In genomic region chr6:142916271-142916941, GRCm38 (mm10) we compare ENCODE assay signal across 24 mouse cellular contexts. TPM values are rescaled to one million over a fixed set of nuclear protein-coding genes. Genes with fewer than 3 reads are reported as not detected.
DNase-seq lines count a peak whose midpoint lies in the region; ATAC-seq lines count a peak whose summit lies in the region.
"Had no signal": no experiment of that assay in that cellular context is flagged by ENCODE, and none has a peak within 500 bp of the region (broad histone marks: within the 10 kb centered on the region; RNA-seq: fewer than 3 reads in every experiment).

No protein-coding gene starts in this region.

- peaks cover 2% of the 10 kb centered on the region; the same call in 1 of the 2 replicates for H3K4me1 ChIP-seq in heart, embryonic 16.5 days (ENCODE audit: control insufficient read depth, insufficient read depth, low read length)
- no peaks in the 10 kb centered on the region for H3K4me1 ChIP-seq in intestine, embryonic 16.5 days (ENCODE audit: control insufficient read depth, insufficient read depth, low read length)
- H3K4me1 ChIP-seq in kidney, embryonic 14.5 days (ENCODE audit: control insufficient read depth, insufficient read depth, low read length), result 0 out of 2 replicates have a peak, but pooled peaks cover 6% of the 10 kb centered on the region
- H3K4me1 ChIP-seq in hindbrain, embryonic 16.5 days (ENCODE audit: control insufficient read depth, insufficient read depth, low read depth, low read length), result no peaks in the 10 kb centered on the region
- H3K4me1 ChIP-seq: embryonic facial prominence, embryonic 15.5 days; limb, embryonic 15.5 days; stomach, embryonic 15.5 days had no signal

- no peaks in the 10 kb centered on the region for H3K36me3 ChIP-seq in heart, embryonic 16.5 days (ENCODE audit: control insufficient read depth, insufficient read depth)
- H3K36me3 ChIP-seq in intestine, embryonic 16.5 days (ENCODE audit: control insufficient read depth, insufficient read depth, low read length), result no peaks in the 10 kb centered on the region
- no peaks in the 10 kb centered on the region for H3K36me3 ChIP-seq in kidney, embryonic 14.5 days (ENCODE audit: control insufficient read depth, insufficient read depth, low read length)
- no peaks in the 10 kb centered on the region for H3K36me3 ChIP-seq in hindbrain, embryonic 16.5 days (ENCODE audit: control insufficient read depth, insufficient read depth, low read length)
- H3K36me3 ChIP-seq: embryonic facial prominence, embryonic 15.5 days; forebrain, embryonic 10.5 days; limb, embryonic 15.5 days; liver, embryonic 15.5 days; stomach, embryonic 15.5 days had no signal

- ATAC-seq in heart, embryonic 16.5 days (replicated peaks; ENCODE audit: extremely low read depth, insufficient read depth, low FRiP score), result no peak
- ATAC-seq in hematopoietic stem cell, adult 5-6 weeks (replicated peaks in 1 of 2; ENCODE audit: insufficient read depth in 1 of 2, low FRiP score in 2 of 2, low TSS enrichment in 1 of 2, low read depth in 1 of 2, poor library complexity in 2 of 2, severe bottlenecking in 2 of 2), result peak; percentile 23 to 26; a peak in 1 of 4 replicates
- ATAC-seq in intestine, embryonic 16.5 days, result no peak
- ATAC-seq in kidney, embryonic 14.5 days (ENCODE audit: low FRiP score, low TSS enrichment), result no peak
- no peak for ATAC-seq in hindbrain, embryonic 16.5 days
- ATAC-seq: forebrain, postnatal 0 days had no signal

- no peak overlapping the region for H3K4me3 ChIP-seq in heart, embryonic 16.5 days (ENCODE audit: low read length)
- H3K4me3 ChIP-seq in intestine, embryonic 16.5 days (ENCODE audit: low read length), result no peak overlapping the region
- no peak overlapping the region for H3K4me3 ChIP-seq in kidney, embryonic 14.5 days (ENCODE audit: low read length)
- no peak overlapping the region for H3K4me3 ChIP-seq in hindbrain, embryonic 16.5 days (ENCODE audit: low read length)
- H3K4me3 ChIP-seq: embryonic facial prominence, embryonic 15.5 days; forebrain, embryonic 10.5 days; limb, embryonic 15.5 days; liver, embryonic 15.5 days; myocyte; neural tube, embryonic 15.5 days; stomach, embryonic 15.5 days had no signal

- H3K4me2 ChIP-seq in heart, embryonic 16.5 days (ENCODE audit: low read depth, low read length), result no peak overlapping the region
- H3K4me2 ChIP-seq in intestine, embryonic 16.5 days (ENCODE audit: low read depth, low read length), result no peak overlapping the region
- no peak overlapping the region for H3K4me2 ChIP-seq in kidney, embryonic 14.5 days (replicated peaks; ENCODE audit: low read depth, low read length)
- H3K4me2 ChIP-seq in hindbrain, embryonic 16.5 days (ENCODE audit: low read length), result no peak overlapping the region
- H3K4me2 ChIP-seq: embryonic facial prominence, embryonic 15.5 days; hindbrain, embryonic 14.5 days; limb, embryonic 15.5 days; liver, embryonic 15.5 days; neural tube, embryonic 15.5 days; stomach, embryonic 15.5 days had no signal

- H3K27ac ChIP-seq in heart, embryonic 16.5 days (ENCODE audit: low read length), result peak overlapping the region; percentile 76
- H3K27ac ChIP-seq in intestine, embryonic 16.5 days (ENCODE audit: low read length), result no peak overlapping the region
- no peak overlapping the region for H3K27ac ChIP-seq in kidney, embryonic 14.5 days (ENCODE audit: low read depth, low read length)
- no peak overlapping the region for H3K27ac ChIP-seq in hindbrain, embryonic 16.5 days (ENCODE audit: low read depth, low read length)
- H3K27ac ChIP-seq: embryonic facial prominence, embryonic 15.5 days; forebrain, embryonic 10.5 days; kidney, postnatal 0 days; limb, embryonic 15.5 days; liver, embryonic 15.5 days; stomach, embryonic 15.5 days had no signal

- 81% methylated on average over 11 of the region's 11 CpGs for WGBS in heart, embryonic 16.5 days
- 85% methylated on average over 11 of the region's 11 CpGs for WGBS in intestine, embryonic 16.5 days
- WGBS in kidney, embryonic 14.5 days, result 76% methylated on average over 11 of the region's 11 CpGs
- WGBS in hindbrain, embryonic 16.5 days, result 86% methylated on average over 11 of the region's 11 CpGs

- no peaks in the 10 kb centered on the region for H3K27me3 ChIP-seq in heart, embryonic 16.5 days (ENCODE audit: control insufficient read depth, insufficient read depth, low read length)
- H3K27me3 ChIP-seq in intestine, embryonic 16.5 days (replicated peaks; ENCODE audit: control insufficient read depth, insufficient read depth, low read length), result no peaks in the 10 kb centered on the region
- no peaks in the 10 kb centered on the region for H3K27me3 ChIP-seq in kidney, embryonic 14.5 days (ENCODE audit: control insufficient read depth, insufficient read depth, low read length)
- H3K27me3 ChIP-seq in hindbrain, embryonic 16.5 days (replicated peaks; ENCODE audit: control insufficient read depth, insufficient read depth, low read length), result no peaks in the 10 kb centered on the region
- H3K27me3 ChIP-seq: embryonic facial prominence, embryonic 15.5 days; limb, embryonic 15.5 days; liver, embryonic 15.5 days; neural tube, embryonic 15.5 days; stomach, embryonic 15.5 days had no signal

- H3K9me3 ChIP-seq in heart, embryonic 16.5 days (replicated peaks; ENCODE audit: control insufficient read depth, low read length), result no peaks in the 10 kb centered on the region
- H3K9me3 ChIP-seq in intestine, embryonic 16.5 days (ENCODE audit: control insufficient read depth, low read length), result no peaks in the 10 kb centered on the region
- H3K9me3 ChIP-seq in kidney, embryonic 14.5 days (ENCODE audit: control insufficient read depth, low read length), result no peaks in the 10 kb centered on the region
- no peaks in the 10 kb centered on the region for H3K9me3 ChIP-seq in hindbrain, embryonic 16.5 days (ENCODE audit: control insufficient read depth, low read length)
- H3K9me3 ChIP-seq: embryonic facial prominence, embryonic 15.5 days; forebrain, embryonic 10.5 days; limb, embryonic 15.5 days; liver, embryonic 15.5 days; neural tube, embryonic 15.5 days; stomach, embryonic 15.5 days had no signal

- no peak for DNase-seq in heart, adult 9 months (ENCODE audit: low spot score in 2 of 2)
- DNase-seq in CD4-positive helper T cell, adult 2 months (ENCODE audit: low read depth, low spot score), result peak; percentile 71
- peak; percentile 23 for DNase-seq in testis, postnatal 14 days (ENCODE audit: low spot score)
- DNase-seq: adrenal gland, adult 8-10 months; cerebellum, postnatal 25 days; forebrain, postnatal 0 days; kidney, adult 11 months; midbrain, embryonic 14.5 days; right cerebral cortex, postnatal 14 days; spleen, adult 18-20 months had no signal

- no peak overlapping the region for H3K9ac ChIP-seq in heart, embryonic 16.5 days (ENCODE audit: low read length)
- no peak overlapping the region for H3K9ac ChIP-seq in intestine, embryonic 16.5 days (ENCODE audit: low read depth, low read length)
- no peak overlapping the region for H3K9ac ChIP-seq in kidney, embryonic 14.5 days (ENCODE audit: low read depth, low read length)
- H3K9ac ChIP-seq in hindbrain, embryonic 16.5 days (ENCODE audit: low read depth, low read length), result no peak overlapping the region
- H3K9ac ChIP-seq: embryonic facial prominence, embryonic 15.5 days; forebrain, postnatal 0 days; hindbrain, embryonic 14.5 days; limb, embryonic 15.5 days; liver, embryonic 15.5 days; neural tube, embryonic 15.5 days; stomach, embryonic 15.5 days had no signal

RNA-seq across cellular contexts. Expression of gene St8sia1, which starts 47.8 kb away (rescaled TPM):
- 0.99 and 2.0 TPM in 2 replicates for polyA plus RNA-seq in heart, embryonic 16.5 days (2015; fragmentation: Nextera tagmentation; extraction: Ambion mirVana)
- total RNA-seq in hematopoietic stem cell, adult 5-6 weeks (2017), result 0.65 and 1.8 TPM in 2 replicates
- polyA plus RNA-seq in intestine, embryonic 16.5 days (2015; fragmentation: Nextera tagmentation; extraction: Ambion mirVana), result 1.4 and 1.6 TPM in 2 replicates
- 2.4 and 3.5 TPM in 2 replicates for polyA plus RNA-seq in kidney, embryonic 14.5 days (2014; fragmentation: Nextera tagmentation; extraction: Ambion mirVana)
- polyA plus RNA-seq in hindbrain, embryonic 16.5 days (2015; fragmentation: Nextera tagmentation; extraction: Ambion mirVana), result 6.0 and 6.5 TPM in 2 replicates

Comparison
In these comparisons a context has a peak if more than half of its experiments do, and no peak if none do; other contexts are left out.
1. ATAC-seq: peak in hematopoietic stem cell, adult 5-6 weeks (2 of 2); none in heart, embryonic 16.5 days (single experiment), intestine, embryonic 16.5 days (single experiment), kidney, embryonic 14.5 days (single experiment) and hindbrain, embryonic 16.5 days (single experiment).
2. DNase-seq: peak in CD4-positive helper T cell, adult 2 months (single experiment) and testis, postnatal 14 days (single experiment); none in heart, adult 9 months (0 of 2).